Mouse (Mus musculus) hindbrain, embryonic 10.5 days (tissue): Measurements from ENCODE around the gene Pkd2. TPM values are rescaled to one million over a fixed set of nuclear protein-coding genes. Genes with fewer than 3 reads are reported as not detected.

Source experiments
- DNase-seq: peaks from one replicate; pipeline ENCODE4 v3.0.0-alpha.2; 2017; ENCODE audit warnings: low spot score
- H3K27ac ChIP-seq: fragments of 300-500 bp; sonication (generic); 2 replicates; pipeline ENCODE4 v1.5.1; 2016; ENCODE audit warnings: mild to moderate bottlenecking, moderate library complexity
- H3K27me3 ChIP-seq: fragments of 300-500 bp; sonication (generic); 2 replicates; pipeline ENCODE4 v1.6.1; 2016; ENCODE audit warnings: mild to moderate bottlenecking; ENCODE audit not compliant: poor library complexity, insufficient read depth, severe bottlenecking
- H3K36me3 ChIP-seq: fragments of 300-500 bp; sonication (generic); 2 replicates; pipeline ENCODE4 v1.6.1; 2016; ENCODE audit warnings: mild to moderate bottlenecking, moderate library complexity
- H3K4me1 ChIP-seq: fragments of 300-500 bp; sonication (generic); replicated peaks from 2 replicates; pipeline ENCODE4 v1.6.1; 2016; ENCODE audit warnings: mild to moderate bottlenecking
- H3K4me3 ChIP-seq: fragments of 300-500 bp; sonication (generic); 2 replicates; pipeline ENCODE4 v1.5.1; 2016; ENCODE audit warnings: mild to moderate bottlenecking, moderate library complexity
- H3K9me3 ChIP-seq: fragments of 300-500 bp; sonication (generic); 2 replicates; pipeline ENCODE4 v1.6.1; 2016; ENCODE audit warnings: mild to moderate bottlenecking, moderate library complexity
- WGBS: fragments of 180-500 bp; shearing (Covaris S2); methylation state at CpG from one replicate; pipeline ENCODE4 v1.1.7; 2016; 5-methylcytosine and 5-hydroxymethylcytosine counted together
- polyA plus RNA-seq: library from polyadenylated mRNA; unstranded; fragments of >200 nt; fragmentation: Nextera tagmentation; extraction: Ambion mirVana; gene quantifications from 2 replicates; pipeline ENCODE4 v1.2.1, GENCODE M21; 2016

Pkd2 gene
- 7.7 and 8.0 TPM in 2 replicates for polyA plus RNA-seq

GRCm38 (mm10) chr5:104458832-104459705 lies at the start of gene Pkd2:
TSS of gene Pkd2 (plus strand) at chr5:104459450.
- DNase-seq: peak; percentile 86
- peaks cover 27% of the 10 kb centered on the region for H3K4me1 ChIP-seq
- H3K4me3 ChIP-seq: peak within 1 kb of the TSS; percentile 72
- H3K27ac ChIP-seq: peak within 1 kb of the TSS; percentile 98
- H3K36me3 ChIP-seq: peaks cover 28% of the 10 kb centered on the region
- peaks cover 13% of the 10 kb centered on the region; the same call in 1 of the 2 replicates for H3K9me3 ChIP-seq
- 12% methylated on average over 46 of the region's 46 CpGs for WGBS
- H3K27me3 ChIP-seq: no peaks in the 10 kb centered on the region

- no peaks in the 10 kb centered on the region for H3K27me3 ChIP-seq
- no peak overlapping the region for H3K27ac ChIP-seq
- no peaks in the 10 kb centered on the region for H3K9me3 ChIP-seq
- H3K36me3 ChIP-seq: no peaks in the 10 kb centered on the region
- 85% methylated on average over 2 of the region's 2 CpGs for WGBS
- DNase-seq: no peak
- no peaks in the 10 kb centered on the region for H3K4me1 ChIP-seq
- H3K4me3 ChIP-seq: no peak overlapping the region
Measured at GRCm38 (mm10) chr5:104415999-104416398, 43.3 kb upstream of the Pkd2 start.

- no peaks in the 10 kb centered on the region for H3K4me1 ChIP-seq
- DNase-seq: no peak
- whole genome bisulfite sequencing: 76% methylated on average over 3 of the region's 3 CpGs
- no peaks in the 10 kb centered on the region for H3K36me3 ChIP-seq
- no peaks in the 10 kb centered on the region for H3K27me3 ChIP-seq
- H3K4me3 ChIP-seq: no peak overlapping the region
- no peak overlapping the region for H3K27ac ChIP-seq
- H3K9me3 ChIP-seq: no peaks in the 10 kb centered on the region
Measured at GRCm38 (mm10) chr5:104417028-104417427, 42.2 kb upstream of the Pkd2 start.

GRCm38 (mm10) chr5:104417721-104418120 lies 41.5 kb upstream of the Pkd2 start:
- DNase-seq: no peak
- Histone ChIP-seq H3K4me3 (no peak overlapping the region), H3K9me3 (no peaks in the 10 kb centered on the region), H3K36me3 (no peaks in the 10 kb centered on the region), H3K4me1 (no peaks in the 10 kb centered on the region), H3K27me3 (no peaks in the 10 kb centered on the region), H3K27ac (no peak overlapping the region)
- WGBS: 93% methylated on average over 1 of the region's 1 CpGs

GRCm38 (mm10) chr5:104422039-104422438 lies 37.2 kb upstream of the Pkd2 start:
- no peak overlapping the region for H3K4me3 ChIP-seq
- H3K4me1 ChIP-seq: no peaks in the 10 kb centered on the region
- 78% methylated on average over 2 of the region's 2 CpGs for WGBS
- no peaks in the 10 kb centered on the region for H3K9me3 ChIP-seq
- no peaks in the 10 kb centered on the region for H3K27me3 ChIP-seq
- no peak overlapping the region for H3K27ac ChIP-seq
- no peaks in the 10 kb centered on the region for H3K36me3 ChIP-seq
- DNase-seq: no peak

GRCm38 (mm10) chr5:104423861-104424260 lies 35.4 kb upstream of the Pkd2 start:
- 87% methylated on average over 3 of the region's 3 CpGs for WGBS
- Histone ChIP-seq H3K36me3 (no peaks in the 10 kb centered on the region), H3K27me3 (no peaks in the 10 kb centered on the region), H3K4me1 (no peaks in the 10 kb centered on the region), H3K27ac (no peak overlapping the region), H3K4me3 (no peak overlapping the region), H3K9me3 (no peaks in the 10 kb centered on the region)
- no peak for DNase-seq

GRCm38 (mm10) chr5:104425949-104426348 lies 33.3 kb upstream of the Pkd2 start:
- no peak for DNase-seq
- H3K4me1 ChIP-seq: no peaks in the 10 kb centered on the region
- no peaks in the 10 kb centered on the region for H3K9me3 ChIP-seq
- no peak overlapping the region for H3K4me3 ChIP-seq
- WGBS: 85% methylated on average over 8 of the region's 8 CpGs
- H3K27me3 ChIP-seq: no peaks in the 10 kb centered on the region
- H3K27ac ChIP-seq: no peak overlapping the region
- no peaks in the 10 kb centered on the region for H3K36me3 ChIP-seq

- Histone ChIP-seq H3K27me3 (no peaks in the 10 kb centered on the region), H3K9me3 (no peaks in the 10 kb centered on the region), H3K4me3 (no peak overlapping the region), H3K27ac (no peak overlapping the region), H3K36me3 (no peaks in the 10 kb centered on the region), H3K4me1 (peaks cover 10% of the 10 kb centered on the region)
- peak; percentile 7 for DNase-seq
- WGBS: 46% methylated on average over 12 of the region's 12 CpGs
Measured at GRCm38 (mm10) chr5:104432886-104433285, 26.4 kb upstream of the Pkd2 start.

GRCm38 (mm10) chr5:104433968-104434565 lies 25.2 kb upstream of the Pkd2 start:
- H3K9me3 ChIP-seq: no peaks in the 10 kb centered on the region
- no peak overlapping the region for H3K4me3 ChIP-seq
- WGBS: 32% methylated on average over 6 of the region's 6 CpGs
- H3K4me1 ChIP-seq: peaks cover 14% of the 10 kb centered on the region
- no peak overlapping the region for H3K27ac ChIP-seq
- no peaks in the 10 kb centered on the region for H3K36me3 ChIP-seq
- peak; percentile 25 for DNase-seq
- no peaks in the 10 kb centered on the region for H3K27me3 ChIP-seq

GRCm38 (mm10) chr5:104434835-104435301 lies 24.4 kb upstream of the Pkd2 start, which contains the start of gene Spp1:
TSS of gene Spp1 (plus strand) at chr5:104435118.
- H3K36me3 ChIP-seq: no peaks in the 10 kb centered on the region
- no peaks in the 10 kb centered on the region for H3K27me3 ChIP-seq
- no peak for DNase-seq
- 75% methylated on average over 7 of the region's 7 CpGs for WGBS
- no peaks in the 10 kb centered on the region for H3K9me3 ChIP-seq
- H3K27ac ChIP-seq: no peak within 1 kb of the TSS
- H3K4me1 ChIP-seq: peaks cover 14% of the 10 kb centered on the region
- H3K4me3 ChIP-seq: no peak within 1 kb of the TSS

GRCm38 (mm10) chr5:104436406-104437076 lies 22.7 kb upstream of the Pkd2 start:
- Histone ChIP-seq H3K27me3 (no peaks in the 10 kb centered on the region), H3K4me3 (no peak overlapping the region), H3K36me3 (no peaks in the 10 kb centered on the region), H3K9me3 (no peaks in the 10 kb centered on the region), H3K4me1 (peaks cover 14% of the 10 kb centered on the region), H3K27ac (no peak overlapping the region)
- no peak for DNase-seq
- 89% methylated on average over 7 of the region's 7 CpGs for WGBS

- H3K27me3 ChIP-seq: no peaks in the 10 kb centered on the region
- H3K4me3 ChIP-seq: no peak overlapping the region
- 65% methylated on average over 6 of the region's 6 CpGs for WGBS
- no peaks in the 10 kb centered on the region for H3K36me3 ChIP-seq
- peaks cover 10% of the 10 kb centered on the region for H3K4me1 ChIP-seq
- no peaks in the 10 kb centered on the region for H3K9me3 ChIP-seq
- no peak overlapping the region for H3K27ac ChIP-seq
- DNase-seq: no peak
Measured at GRCm38 (mm10) chr5:104442396-104442795, 16.9 kb upstream of the Pkd2 start.

GRCm38 (mm10) chr5:104442850-104443249 lies 16.4 kb upstream of the Pkd2 start:
- no peak overlapping the region for H3K27ac ChIP-seq
- DNase-seq: no peak
- H3K27me3 ChIP-seq: no peaks in the 10 kb centered on the region
- 66% methylated on average over 1 of the region's 1 CpGs for WGBS
- H3K36me3 ChIP-seq: no peaks in the 10 kb centered on the region
- H3K9me3 ChIP-seq: no peaks in the 10 kb centered on the region
- no peak overlapping the region for H3K4me3 ChIP-seq
- peaks cover 8% of the 10 kb centered on the region for H3K4me1 ChIP-seq
